ENCODE assay signal across 14 mouse cellular contexts in genomic region chr2:157531681-157532426, GRCm38 (mm10). TPM values are rescaled to one million over a fixed set of nuclear protein-coding genes. Genes with fewer than 3 reads are reported as not detected.
A peak's percentile ranks its signal among the peaks of the same experiment; 100 is the strongest.
DNase-seq lines count a peak whose midpoint lies in the region; ATAC-seq lines count a peak whose summit lies in the region.
"Had no signal": no experiment of that assay in that cellular context is flagged by ENCODE, and none has a peak within 500 bp of the region (broad histone marks: within the 10 kb centered on the region; RNA-seq: fewer than 3 reads in every experiment).

No protein-coding gene starts in this region.

- ATAC-seq in hindbrain, embryonic 13.5 days (ENCODE audit: low FRiP score) = no peak
- ATAC-seq in midbrain, embryonic 13.5 days = no peak
- ATAC-seq in megakaryocyte-erythroid progenitor cell, adult 5-6 weeks (replicated peaks; ENCODE audit: low FRiP score, low TSS enrichment, poor library complexity, severe bottlenecking) = no peak
- ATAC-seq: CD4-positive, CD25-positive, alpha-beta regulatory T cell, adult 4 months; liver, postnatal 0 days had no signal

- DNase-seq in embryo, embryonic 11 days = peak; percentile 64
- DNase-seq in forebrain, embryonic 10.5 days (ENCODE audit: extremely low spot score, low spot score) = no peak
- no peak for DNase-seq in gastrocnemius, postnatal 25 days
- DNase-seq in c-Kit-positive CD71-positive TER-119-positive erythroid progenitor cells, embryonic 14.5 days (ENCODE audit: low spot score) = no peak
- DNase-seq: adrenal gland, postnatal 36 days; cerebellum, adult 11 months; layer of hippocampus, adult 9-11 months; liver, postnatal 0 days had no signal

- H3K4me3 ChIP-seq in forebrain, embryonic 10.5 days = no peak overlapping the region
- H3K4me3 ChIP-seq in hindbrain, embryonic 13.5 days = no peak overlapping the region
- H3K4me3 ChIP-seq in midbrain, embryonic 13.5 days (replicated peaks) = no peak overlapping the region
- H3K4me3 ChIP-seq: stomach, embryonic 15.5 days had no signal

- H3K4me2 ChIP-seq in hindbrain, embryonic 13.5 days = no peak overlapping the region
- H3K4me2 ChIP-seq in midbrain, embryonic 13.5 days (replicated peaks) = no peak overlapping the region
- H3K4me2 ChIP-seq: stomach, embryonic 15.5 days had no signal

- no peak overlapping the region for H3K9ac ChIP-seq in hindbrain, embryonic 13.5 days
- no peak overlapping the region for H3K9ac ChIP-seq in midbrain, embryonic 13.5 days (replicated peaks)
- H3K9ac ChIP-seq: liver, postnatal 0 days; stomach, embryonic 15.5 days had no signal

- no peaks in the 10 kb centered on the region for H3K36me3 ChIP-seq in forebrain, embryonic 10.5 days (replicated peaks)
- H3K36me3 ChIP-seq in hindbrain, embryonic 13.5 days = no peaks in the 10 kb centered on the region
- H3K36me3 ChIP-seq in midbrain, embryonic 13.5 days = no peaks in the 10 kb centered on the region
- H3K36me3 ChIP-seq: stomach, embryonic 15.5 days had no signal

- no peaks in the 10 kb centered on the region for H3K9me3 ChIP-seq in forebrain, embryonic 10.5 days
- H3K9me3 ChIP-seq in hindbrain, embryonic 13.5 days = no peaks in the 10 kb centered on the region
- no peaks in the 10 kb centered on the region for H3K9me3 ChIP-seq in midbrain, embryonic 13.5 days
- H3K9me3 ChIP-seq: stomach, embryonic 15.5 days had no signal

- WGBS in forebrain, embryonic 10.5 days = 58% methylated on average over 8 of the region's 8 CpGs
- 35% methylated on average over 8 of the region's 8 CpGs for WGBS in hindbrain, embryonic 13.5 days
- 38% methylated on average over 8 of the region's 8 CpGs for WGBS in midbrain, embryonic 13.5 days

- peaks cover 65% of the 10 kb centered on the region for H3K4me1 ChIP-seq in forebrain, embryonic 10.5 days
- peaks cover 55% of the 10 kb centered on the region for H3K4me1 ChIP-seq in hindbrain, embryonic 13.5 days (replicated peaks)
- peaks cover 57% of the 10 kb centered on the region for H3K4me1 ChIP-seq in midbrain, embryonic 13.5 days (replicated peaks)

- H3K27me3 ChIP-seq in forebrain, embryonic 10.5 days (ENCODE audit: poor library complexity, severe bottlenecking) = peaks cover 53% of the 10 kb centered on the region
- no peaks in the 10 kb centered on the region for H3K27me3 ChIP-seq in hindbrain, embryonic 13.5 days
- H3K27me3 ChIP-seq in midbrain, embryonic 13.5 days = 0 out of 2 replicates have a peak, but pooled peaks cover 3% of the 10 kb centered on the region
- H3K27me3 ChIP-seq: stomach, embryonic 15.5 days had no signal

- H3K27ac ChIP-seq in forebrain, embryonic 10.5 days = 0 out of 2 replicates have a peak overlapping the region, but pooled peaks have one; percentile 15
- peak overlapping the region; percentile 87 for H3K27ac ChIP-seq in hindbrain, embryonic 13.5 days
- H3K27ac ChIP-seq in midbrain, embryonic 13.5 days = peak overlapping the region; percentile 87
- H3K27ac ChIP-seq: macrophage; stomach, embryonic 15.5 days had no signal

RNA-seq across cellular contexts. Expression of gene Nnat, which starts 28.0 kb away (rescaled TPM):
- polyA plus RNA-seq in forebrain, embryonic 10.5 days (2016; fragmentation: Nextera tagmentation; extraction: Ambion mirVana) = 1,904 and 2,173 TPM in 2 replicates
- polyA plus RNA-seq in hindbrain, embryonic 13.5 days (2015; fragmentation: Nextera tagmentation; extraction: Ambion mirVana) = 6,024 and 6,534 TPM in 2 replicates
- polyA plus RNA-seq in midbrain, embryonic 13.5 days (2015; fragmentation: Nextera tagmentation; extraction: Ambion mirVana) = 8,644 and 8,868 TPM in 2 replicates
- 10 to 100 TPM in 1 of 2 experiments, 1 to 10 TPM in 1; 1.3 to 49.1 TPM for total RNA-seq in gastrocnemius, postnatal 25 days (2021)
- total RNA-seq in megakaryocyte-erythroid progenitor cell, adult 5-6 weeks (2014; fragmentation: Nextera tagmentation) = not detected in 2 replicates
- total RNA-seq in megakaryocyte-erythroid progenitor cell, adult 5-6 weeks (2017) = not detected in 2 replicates
- polyA plus RNA-seq: macrophage had no signal

RNA-seq across cellular contexts. Expression of gene Blcap, which starts 39.2 kb away (rescaled TPM):
- 78.7 and 82.3 TPM in 2 replicates for polyA plus RNA-seq in forebrain, embryonic 10.5 days (2016; fragmentation: Nextera tagmentation; extraction: Ambion mirVana)
- polyA plus RNA-seq in hindbrain, embryonic 13.5 days (2015; fragmentation: Nextera tagmentation; extraction: Ambion mirVana) = 219 and 232 TPM in 2 replicates
- polyA plus RNA-seq in midbrain, embryonic 13.5 days (2015; fragmentation: Nextera tagmentation; extraction: Ambion mirVana) = 246 and 256 TPM in 2 replicates
- total RNA-seq in gastrocnemius, postnatal 25 days (2021) = 10 to 100 TPM; 19.2 to 20.7 TPM
- 22.9 and 26.2 TPM in 2 replicates for total RNA-seq in megakaryocyte-erythroid progenitor cell, adult 5-6 weeks (2014; fragmentation: Nextera tagmentation)
- total RNA-seq in megakaryocyte-erythroid progenitor cell, adult 5-6 weeks (2017) = 14.6 and 16.3 TPM in 2 replicates

Comparison
In these comparisons a context has a peak if more than half of its experiments do, and no peak if none do; other contexts are left out.
1. H3K27ac ChIP-seq: peak in every context shown above with its lines; median percentile 87 in hindbrain, embryonic 13.5 days; 87 in midbrain, embryonic 13.5 days; 15 in forebrain, embryonic 10.5 days.